Mouse (Mus musculus): Measurements from ENCODE around the gene Stx8. TPM values are rescaled to one million over a fixed set of nuclear protein-coding genes. Genes with fewer than 3 reads are reported as not detected.

The Stx8 gene
- polyA plus RNA-seq, 1 experiment from 2014 or later, result 67.1 TPM

- ATAC-seq (ENCODE audit: low FRiP score), result no peak
- DNase-seq (ENCODE audit: low spot score), result no peak
Measured at GRCm38 (mm10) chr11:68247897-68248296, 281.9 kb downstream of the Stx8 start.

GRCm38 (mm10) chr11:68250106-68250505 lies 284.1 kb downstream of the Stx8 start:
- Histone ChIP-seq H3K27ac (no peak overlapping the region), H3K36me3 (replicated peaks; ENCODE audit: control insufficient read depth, insufficient read depth) (no peaks in the 10 kb centered on the region), H3K4me3 (replicated peaks; ENCODE audit: low read length) (no peak overlapping the region), H3K9ac (no peak overlapping the region), H3K9me3 (ENCODE audit: control insufficient read depth, low read length) (no peaks in the 10 kb centered on the region), H3K4me1 (replicated peaks; ENCODE audit: control insufficient read depth, insufficient read depth, low read length) (peaks cover 8% of the 10 kb centered on the region; the same call in 1 of the 2 replicates), H3K27me3 (ENCODE audit: control insufficient read depth, insufficient read depth, low read length) (peaks cover 10% of the 10 kb centered on the region; the same call in 1 of the 2 replicates), H3K4me2 (replicated peaks) (no peak overlapping the region)
- 54% methylated on average over 6 of the region's 6 CpGs for WGBS
- ATAC-seq (ENCODE audit: low FRiP score), result no peak
- DNase-seq (ENCODE audit: low spot score), result no peak

More at GRCm38 (mm10) chr11:68247897-68248296, 281.9 kb downstream of the Stx8 start:
- peaks cover 21% of the 10 kb centered on the region for H3K4me1 ChIP-seq (replicated peaks; ENCODE audit: control insufficient read depth, insufficient read depth, low read length)
- H3K4me3 ChIP-seq (replicated peaks; ENCODE audit: low read length), result no peak overlapping the region
- no peaks in the 10 kb centered on the region for H3K9me3 ChIP-seq (ENCODE audit: control insufficient read depth, low read length)
- peaks cover 10% of the 10 kb centered on the region; the same call in 1 of the 2 replicates for H3K27me3 ChIP-seq (ENCODE audit: control insufficient read depth, insufficient read depth, low read length)
- no peak overlapping the region for H3K9ac ChIP-seq
- no peak overlapping the region for H3K27ac ChIP-seq
- H3K4me2 ChIP-seq (replicated peaks), result no peak overlapping the region
- 6% methylated on average over 6 of the region's 6 CpGs for WGBS
- H3K36me3 ChIP-seq (replicated peaks; ENCODE audit: control insufficient read depth, insufficient read depth), result no peaks in the 10 kb centered on the region

DNA sequence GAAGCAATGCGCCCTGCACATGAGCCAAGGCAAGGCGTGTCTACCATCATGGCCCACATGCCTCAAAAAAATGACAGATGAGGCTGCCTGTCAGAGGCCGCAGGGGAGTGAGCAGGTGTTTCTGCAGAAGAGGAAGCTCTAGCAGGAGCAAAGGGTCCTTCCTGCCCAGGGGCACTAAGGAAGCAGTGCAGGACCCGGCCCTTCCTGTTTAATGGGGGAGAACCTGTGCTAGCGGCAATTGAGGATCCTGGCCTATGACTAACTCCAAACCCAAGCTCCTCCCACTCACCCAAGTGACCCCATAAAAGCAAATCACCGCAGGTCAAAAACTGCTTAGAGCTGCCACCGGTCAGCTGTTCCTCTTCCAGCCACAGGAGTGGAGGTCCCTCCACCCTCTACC lies 287.5 kb downstream of the Stx8 start:
- no peak for ATAC-seq (ENCODE audit: low FRiP score)
- H3K9ac ChIP-seq, result no peak overlapping the region
- H3K9me3 ChIP-seq (ENCODE audit: control insufficient read depth, low read length), result no peaks in the 10 kb centered on the region
- H3K27ac ChIP-seq, result no peak overlapping the region
- H3K36me3 ChIP-seq (replicated peaks; ENCODE audit: control insufficient read depth, insufficient read depth), result no peaks in the 10 kb centered on the region
- no peak overlapping the region for H3K4me3 ChIP-seq (replicated peaks; ENCODE audit: low read length)
- WGBS, result 92% methylated on average over 7 of the region's 7 CpGs
- H3K4me1 ChIP-seq (replicated peaks; ENCODE audit: control insufficient read depth, insufficient read depth, low read length), result peaks cover 7% of the 10 kb centered on the region; the same call in 1 of the 2 replicates
- peaks cover 2% of the 10 kb centered on the region; the same call in 1 of the 2 replicates for H3K27me3 ChIP-seq (ENCODE audit: control insufficient read depth, insufficient read depth, low read length)
- DNase-seq (ENCODE audit: low spot score), result no peak
- no peak overlapping the region for H3K4me2 ChIP-seq (replicated peaks)

Small RNA genes lying within 50 kb of the gene (microRNA-seq; reads per million reads assigned to microRNA genes)
- gene Mir6406, result not detected

Other genes with a start within 250 kb of the Stx8 start
- not detected in 2 replicates for gene Glp2r, start 195.0 kb upstream of the Stx8 start, polyA plus RNA-seq (2014; fragmentation: Nextera tagmentation; extraction: Ambion mirVana)
- gene Gsg1l2, start 191.6 kb upstream of the Stx8 start, polyA plus RNA-seq (2014; fragmentation: Nextera tagmentation; extraction: Ambion mirVana), result not detected in 2 replicates
- not detected in 2 replicates for gene Dhrs7c, start 168.0 kb upstream of the Stx8 start, polyA plus RNA-seq (2014; fragmentation: Nextera tagmentation; extraction: Ambion mirVana)
- gene Usp43, start 44.0 kb upstream of the Stx8 start, polyA plus RNA-seq (2014; fragmentation: Nextera tagmentation; extraction: Ambion mirVana), result 0.56 and 1.1 TPM in 2 replicates
- 5.1 and 8.8 TPM in 2 replicates for gene Cfap52, start 542 bp upstream of the Stx8 start, polyA plus RNA-seq (2014; fragmentation: Nextera tagmentation; extraction: Ambion mirVana)

Data from hindbrain, embryonic 14.5 days (tissue).